Mouse (Mus musculus): ENCODE measurements around the gene Nt5c3b. TPM values are rescaled to one million over a fixed set of nuclear protein-coding genes. Genes with fewer than 3 reads are reported as not detected.

Gene Nt5c3b
- total and polyA plus RNA-seq, 3 experiments = 54.2 to 63.5 (median 54.4) TPM

DNA sequence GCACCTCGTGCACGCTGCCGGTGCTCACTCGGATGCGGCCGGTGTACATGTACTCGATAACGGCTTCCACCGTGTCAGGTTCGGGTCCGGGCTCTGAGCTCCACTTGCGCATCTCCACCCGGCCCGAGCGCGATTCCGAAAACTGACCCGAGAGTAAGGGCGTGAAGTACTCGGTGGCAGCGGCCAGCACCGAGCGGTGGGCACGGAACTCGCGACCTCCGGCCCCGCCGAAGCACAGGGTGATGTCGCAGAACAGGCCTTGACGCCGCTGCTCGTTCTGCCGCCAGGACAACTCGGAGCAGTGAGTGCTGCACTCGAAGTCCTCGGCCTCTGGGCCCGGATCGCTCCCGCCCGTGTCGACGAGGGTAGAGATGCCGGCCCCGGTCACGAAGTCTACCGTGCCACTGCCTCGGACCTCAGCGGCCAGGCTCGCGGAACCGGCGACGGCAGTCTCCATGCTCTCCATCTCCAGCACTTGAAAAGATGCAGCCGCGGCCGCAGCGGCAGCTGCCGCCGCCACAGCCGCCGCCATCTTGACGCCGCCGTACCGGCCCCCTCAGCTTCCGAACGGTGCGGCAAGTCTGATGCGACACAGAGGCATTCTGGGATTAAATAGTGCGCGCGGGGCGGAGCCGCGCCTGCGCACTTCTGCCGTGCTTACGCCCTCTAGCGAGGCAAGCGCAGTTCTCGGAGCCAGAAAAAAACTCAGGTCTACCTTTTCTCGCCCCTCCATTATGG lies 30.8 kb upstream of the Nt5c3b start, which contains the start of gene Klhl11:
TSS of gene Klhl11 (minus strand) at position 545 of the 738 bp plus-strand sequence.
- Histone ChIP-seq H3K9ac (ENCODE audit: insufficient read depth, low read depth) (peak within 1 kb of the TSS; percentile 83), H3K27ac (ENCODE audit: insufficient read depth, low read depth) (peak within 1 kb of the TSS; percentile 3), H3K36me3 (replicated peaks in 1 of 2; ENCODE audit: control insufficient read depth in 1 of 2, insufficient read depth in 1 of 2, low read length in 1 of 2) (peaks cover 12 to 51% of the 10 kb centered on the region in 2 experiments), H3K4me3 (replicated peaks in 1 of 3; ENCODE audit: low read depth in 2 of 3, low read length in 2 of 3, poor library complexity in 1 of 3) (peak within 1 kb of the TSS; percentile 95 to 97 (median 97)), H3K79me2 (replicated peaks; ENCODE audit: control insufficient read depth, extremely low read depth, insufficient read depth, poor library complexity, severe bottlenecking) (peaks cover 37% of the 10 kb centered on the region), H3K4me2 (ENCODE audit: insufficient read depth, low read depth, poor library complexity, severe bottlenecking) (peak within 1 kb of the TSS; percentile 91), H3K4me1 (ENCODE audit: control insufficient read depth in 1 of 2, insufficient read depth in 2 of 2) (peaks cover 3 to 36% of the 10 kb centered on the region in 2 experiments), H3K9me3 (replicated peaks; ENCODE audit: low read length) (no peaks in the 10 kb centered on the region), H3K27me3 (replicated peaks) (no peaks in the 10 kb centered on the region)
- no peak for TF ChIP-seq JUND (conservative IDR thresholded peaks at IDR 0.05; ENCODE audit: low read depth, low read length)
- no peak; the same call in 1 of the 2 replicates for TF ChIP-seq GABPA (IDR thresholded peaks at IDR 0.05; ENCODE audit: insufficient replicate concordance, low read depth, low read length)
- peak; percentile 94 for TF ChIP-seq TBP (conservative IDR thresholded peaks at IDR 0.05; ENCODE audit: low read depth, low read length)
- peak; percentile 87 for TF ChIP-seq HCFC1 (IDR thresholded peaks at IDR 0.05; ENCODE audit: low read depth, low read length)
- peak; percentile 97 for TF ChIP-seq ZMIZ1 (IDR thresholded peaks at IDR 0.05; ENCODE audit: low read depth, low read length)
- peak; percentile 41; the same call in 1 of the 2 replicates for TF ChIP-seq IRF4 (IDR thresholded peaks at IDR 0.05; ENCODE audit: low read depth, low read length)
- peak; percentile 99 for TF ChIP-seq NELFE (IDR thresholded peaks at IDR 0.05; ENCODE audit: low read depth, low read length)
- no peak for TF ChIP-seq USF1 (IDR thresholded peaks at IDR 0.05; ENCODE audit: low read depth, low read length)
- TF ChIP-seq NRF1 (IDR thresholded peaks at IDR 0.05; ENCODE audit: low read depth, low read length) = peak; percentile 94
- no peak for TF ChIP-seq ZKSCAN1 (IDR thresholded peaks at IDR 0.05; ENCODE audit: borderline replicate concordance, low read depth, low read length)
- peak; percentile 99 for TF ChIP-seq POLR2A (IDR thresholded peaks at IDR 0.05; ENCODE audit: low read depth, low read length)
- no peak for TF ChIP-seq JUN (IDR thresholded peaks at IDR 0.05; ENCODE audit: insufficient read depth, low read depth, low read length)
- TF ChIP-seq POLR2AphosphoS2 (IDR thresholded peaks at IDR 0.05; ENCODE audit: low read depth, low read length) = peak; percentile 92
- TF ChIP-seq TCF12 (IDR thresholded peaks at IDR 0.05; ENCODE audit: low read depth, low read length) = peak; percentile 98
- peak; percentile 87; the same call in 1 of the 2 replicates for TF ChIP-seq KAT2A (IDR thresholded peaks at IDR 0.05; ENCODE audit: insufficient replicate concordance, low read length)
- TF ChIP-seq MXI1 (IDR thresholded peaks at IDR 0.05; ENCODE audit: low read depth, low read length) = peak; percentile 59; the same call in 1 of the 2 replicates
- TF ChIP-seq MAFK (IDR thresholded peaks at IDR 0.05; ENCODE audit: insufficient replicate concordance, low read length) = no peak; the same call in 1 of the 2 replicates
- TF ChIP-seq RAD21 (IDR thresholded peaks at IDR 0.05; ENCODE audit: low read depth, low read length) = peak; percentile 26
- TF ChIP-seq ZNF384 (IDR thresholded peaks at IDR 0.05; ENCODE audit: low read depth, low read length) = peak; percentile 93
- TF ChIP-seq E2F4 (IDR thresholded peaks at IDR 0.05; ENCODE audit: insufficient replicate concordance, low read depth, low read length) = peak; percentile 76; the same call in 1 of the 2 replicates
- no peak for TF ChIP-seq ETS1 (conservative IDR thresholded peaks at IDR 0.05; ENCODE audit: low read depth, low read length)
- TF ChIP-seq MEF2A (IDR thresholded peaks at IDR 0.05; ENCODE audit: borderline replicate concordance, low read depth, low read length) = peak; percentile 78
- peak; percentile 19; the same call in 1 of the 2 replicates for TF ChIP-seq BHLHE40 (IDR thresholded peaks at IDR 0.05; ENCODE audit: low read depth, low read length)
- peak; percentile 73 for TF ChIP-seq CHD1 (IDR thresholded peaks at IDR 0.05; ENCODE audit: low read depth, low read length)
- TF ChIP-seq PAX5 (IDR thresholded peaks at IDR 0.05; ENCODE audit: low read length) = no peak
- no peak for TF ChIP-seq USF2 (conservative IDR thresholded peaks at IDR 0.05; ENCODE audit: low read depth, low read length)
- peak; percentile 80; the same call in 1 of the 2 replicates for TF ChIP-seq MYC (IDR thresholded peaks at IDR 0.05; ENCODE audit: low read depth, low read length)
- no peak; the same call in 1 of the 2 replicates for TF ChIP-seq MAX (IDR thresholded peaks at IDR 0.05; ENCODE audit: low read length)
- peak; percentile 68 for TF ChIP-seq SMC3 (IDR thresholded peaks at IDR 0.05; ENCODE audit: low read depth, low read length)
- TF ChIP-seq UBTF (IDR thresholded peaks at IDR 0.05; ENCODE audit: low read depth, low read length) = peak; percentile 74; the same call in 1 of the 2 replicates
- no peak for TF ChIP-seq ZC3H11A (IDR thresholded peaks at IDR 0.05; ENCODE audit: low read depth, low read length)
- peak; percentile 10; the same call in 1 of the 2 replicates for TF ChIP-seq EP300 (IDR thresholded peaks at IDR 0.05; ENCODE audit: low read length)
- TF ChIP-seq SIN3A (IDR thresholded peaks at IDR 0.05; ENCODE audit: low read length) = peak; percentile 86
- peak; percentile 67 for TF ChIP-seq ELF1 (IDR thresholded peaks at IDR 0.05; ENCODE audit: low read depth, low read length)
- TF ChIP-seq CHD2 (IDR thresholded peaks at IDR 0.05; ENCODE audit: low read length) = no peak; the same call in 1 of the 2 replicates
- no peak; the same call in 1 of the 2 replicates for TF ChIP-seq RCOR1 (conservative IDR thresholded peaks at IDR 0.05; ENCODE audit: low read depth, low read length)
- TF ChIP-seq CTCF (conservative IDR thresholded peaks at IDR 0.05 in 1 of 2, IDR thresholded peaks at IDR 0.05 in 1 of 2; ENCODE audit: low read depth in 2 of 2, low read length in 2 of 2) = peak; percentile 47 to 96; a peak in 3 of 4 replicates
- peak; percentile 93 for TF ChIP-seq MAZ (IDR thresholded peaks at IDR 0.05; ENCODE audit: low read depth, low read length)
- in situ Hi-C loops (cut with MboI; ENCODE audit: low pct_ligation_motif_present, low pct_unique_long_range_greater_than_20kb, low sequenced_read_pairs) = loop anchor here (5.0 kb wide), 1 partner anchor 45 kb away; no protein-coding TSS in a partner anchor
- DNase-seq (ENCODE audit: extremely low read depth) = peak; percentile 94
- dilution Hi-C loops (cut with MboI; ENCODE audit: extremely low pct_ligation_motif_present, extremely low pct_unique_long_range_greater_than_20kb, low sequenced_read_pairs) = no loop called here
